Mouse (Mus musculus) forebrain, embryonic 12.5 days (tissue): ENCODE data around the gene Sytl3. TPM values are rescaled to one million over a fixed set of nuclear protein-coding genes. Genes with fewer than 3 reads are reported as not detected.

Experiments used
- ATAC-seq: fragments of 200-750 bp; cut with Nextera tagmentation; 2 replicates; pipeline ENCODE4 v1.8.0; 2017; ENCODE audit warnings: moderate TSS enrichment; ENCODE audit not compliant: low FRiP score
- H3K27ac ChIP-seq: fragments of 300-500 bp; sonication (generic); 2 replicates; pipeline ENCODE4 v1.5.1; 2016; ENCODE audit warnings: mild to moderate bottlenecking
- H3K27me3 ChIP-seq: fragments of 300-500 bp; sonication (generic); 2 replicates; pipeline ENCODE4 v1.6.1; 2016; ENCODE audit warnings: mild to moderate bottlenecking
- H3K36me3 ChIP-seq: fragments of 300-500 bp; sonication (generic); replicated peaks from 2 replicates; pipeline ENCODE4 v1.6.1; 2016; ENCODE audit warnings: mild to moderate bottlenecking
- H3K4me1 ChIP-seq: fragments of 300-500 bp; sonication (generic); 2 replicates; pipeline ENCODE4 v1.6.1; 2016
- H3K4me2 ChIP-seq: fragments of 300-500 bp; sonication (generic); 2 replicates; pipeline ENCODE4 v1.6.1; 2016; ENCODE audit warnings: mild to moderate bottlenecking, moderate library complexity
- H3K4me3 ChIP-seq: fragments of 300-500 bp; sonication (generic); replicated peaks from 2 replicates; pipeline ENCODE4 v1.5.1; 2016; ENCODE audit warnings: mild to moderate bottlenecking
- H3K9ac ChIP-seq: fragments of 300-500 bp; sonication (generic); 2 replicates; pipeline ENCODE4 v1.6.1; 2016; ENCODE audit warnings: mild to moderate bottlenecking
- H3K9me3 ChIP-seq: fragments of 300-500 bp; sonication (generic); 2 replicates; pipeline ENCODE4 v1.6.1; 2016
- WGBS: fragments of 180-500 bp; shearing (Covaris S2); methylation state at CpG from one replicate; pipeline ENCODE4 v1.1.7; 2016; 5-methylcytosine and 5-hydroxymethylcytosine counted together
- polyA plus RNA-seq: library from polyadenylated mRNA; unstranded; fragments of >200 nt; fragmentation: Nextera tagmentation; extraction: Ambion mirVana; gene quantifications from 2 replicates; pipeline ENCODE4 v1.2.1, GENCODE M21; 2016

The Sytl3 gene
- polyA plus RNA-seq, 1 experiment from 2014 or later = 0.51 TPM

DNA sequence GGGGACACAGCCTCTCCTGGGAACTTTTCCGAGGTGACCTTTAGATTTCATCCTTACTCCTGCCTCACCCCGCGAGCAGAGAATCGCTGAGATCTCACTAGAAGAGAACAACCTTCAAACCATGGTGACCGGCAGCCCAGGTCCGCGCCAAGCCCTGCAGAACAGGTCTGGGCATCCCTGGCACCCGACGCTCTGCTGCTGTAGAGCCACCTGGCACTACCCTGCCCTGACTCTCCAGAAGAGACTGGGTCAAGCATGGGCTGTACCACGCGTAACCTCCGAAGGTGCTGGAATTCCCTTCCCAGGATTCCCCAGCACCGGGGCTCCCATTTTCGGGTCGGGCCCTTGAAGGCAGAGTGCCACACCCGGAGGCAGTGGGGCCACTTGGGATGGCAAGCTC is 99.0 kb downstream of the Sytl3 start:
- Histone ChIP-seq H3K9me3 (no peaks in the 10 kb centered on the region), H3K27me3 (no peaks in the 10 kb centered on the region), H3K36me3 (peaks cover 22% of the 10 kb centered on the region; the same call in 1 of the 2 replicates), H3K4me2 (no peak overlapping the region), H3K4me1 (peaks cover 19% of the 10 kb centered on the region), H3K27ac (no peak overlapping the region), H3K9ac (no peak overlapping the region), H3K4me3 (no peak overlapping the region)
- no peak for ATAC-seq
- WGBS = 93% methylated on average over 16 of the region's 16 CpGs

DNA sequence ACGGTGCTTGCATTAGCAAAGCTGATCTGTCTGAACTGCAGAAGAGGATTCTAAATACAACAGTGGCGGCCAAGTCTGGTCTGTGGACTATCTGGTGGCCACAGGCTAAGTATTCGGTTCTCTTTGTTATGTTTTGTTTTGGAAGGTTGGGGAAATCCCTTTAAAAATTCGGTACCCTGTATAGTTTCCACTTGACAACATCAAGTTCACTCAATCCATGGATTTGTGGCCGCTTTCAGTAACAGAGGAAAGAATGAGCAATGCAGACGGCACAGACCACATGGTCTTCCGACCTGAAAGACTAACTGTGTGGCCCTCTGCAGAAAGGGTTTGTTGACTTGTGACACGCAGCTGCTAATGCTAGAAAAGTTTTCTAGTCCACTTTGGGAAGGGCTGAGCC is 100.0 kb downstream of the Sytl3 start:
- ATAC-seq = no peak
- H3K36me3 ChIP-seq = peaks cover 17% of the 10 kb centered on the region; the same call in 1 of the 2 replicates
- H3K4me2 ChIP-seq = no peak overlapping the region
- WGBS = 60% methylated on average over 8 of the region's 8 CpGs
- peaks cover 28% of the 10 kb centered on the region for H3K4me1 ChIP-seq
- no peaks in the 10 kb centered on the region for H3K9me3 ChIP-seq
- no peak overlapping the region for H3K4me3 ChIP-seq
- no peak overlapping the region for H3K27ac ChIP-seq
- H3K9ac ChIP-seq = no peak overlapping the region
- no peaks in the 10 kb centered on the region for H3K27me3 ChIP-seq

- Histone ChIP-seq H3K36me3 (peaks cover 11% of the 10 kb centered on the region; the same call in 1 of the 2 replicates), H3K27me3 (no peaks in the 10 kb centered on the region), H3K27ac (no peak overlapping the region), H3K9me3 (no peaks in the 10 kb centered on the region), H3K4me2 (no peak overlapping the region), H3K4me3 (no peak overlapping the region), H3K9ac (no peak overlapping the region), H3K4me1 (peaks cover 37% of the 10 kb centered on the region)
- no peak for ATAC-seq
- WGBS = 31% methylated on average over 9 of the region's 9 CpGs
Measured at GRCm38 (mm10) chr17:6759717-6760292, 100.9 kb downstream of the Sytl3 start.

- no peaks in the 10 kb centered on the region for H3K36me3 ChIP-seq
- no peak overlapping the region for H3K9ac ChIP-seq
- H3K9me3 ChIP-seq = no peaks in the 10 kb centered on the region
- peaks cover 53% of the 10 kb centered on the region for H3K4me1 ChIP-seq
- H3K4me2 ChIP-seq = 0 out of 2 replicates have a peak overlapping the region, but pooled peaks have one; percentile 13
- no peaks in the 10 kb centered on the region for H3K27me3 ChIP-seq
- peak; percentile 69 for ATAC-seq
- H3K27ac ChIP-seq = peak overlapping the region; percentile 74
- 20% methylated on average over 7 of the region's 7 CpGs for WGBS
- no peak overlapping the region for H3K4me3 ChIP-seq
Measured at GRCm38 (mm10) chr17:6763513-6764226, 104.8 kb downstream of the Sytl3 start.

- WGBS = 62% methylated on average over 7 of the region's 7 CpGs
- Histone ChIP-seq H3K9ac (no peak overlapping the region), H3K4me2 (no peak overlapping the region), H3K9me3 (no peaks in the 10 kb centered on the region), H3K36me3 (no peaks in the 10 kb centered on the region), H3K4me3 (no peak overlapping the region), H3K27ac (peak overlapping the region; percentile 68; the same call in 1 of the 2 replicates), H3K4me1 (peaks cover 51% of the 10 kb centered on the region), H3K27me3 (no peaks in the 10 kb centered on the region)
- ATAC-seq = no peak
Measured at GRCm38 (mm10) chr17:6764227-6764593, 105.3 kb downstream of the Sytl3 start.

- H3K9ac ChIP-seq = no peak overlapping the region
- no peaks in the 10 kb centered on the region for H3K27me3 ChIP-seq
- ATAC-seq = no peak
- H3K9me3 ChIP-seq = no peaks in the 10 kb centered on the region
- H3K36me3 ChIP-seq = no peaks in the 10 kb centered on the region
- no peak overlapping the region for H3K4me2 ChIP-seq
- H3K4me1 ChIP-seq = peaks cover 49% of the 10 kb centered on the region
- WGBS = 83% methylated on average over 4 of the region's 4 CpGs
- no peak overlapping the region for H3K27ac ChIP-seq
- no peak overlapping the region for H3K4me3 ChIP-seq
Measured at GRCm38 (mm10) chr17:6764730-6765129, 105.8 kb downstream of the Sytl3 start.

DNA sequence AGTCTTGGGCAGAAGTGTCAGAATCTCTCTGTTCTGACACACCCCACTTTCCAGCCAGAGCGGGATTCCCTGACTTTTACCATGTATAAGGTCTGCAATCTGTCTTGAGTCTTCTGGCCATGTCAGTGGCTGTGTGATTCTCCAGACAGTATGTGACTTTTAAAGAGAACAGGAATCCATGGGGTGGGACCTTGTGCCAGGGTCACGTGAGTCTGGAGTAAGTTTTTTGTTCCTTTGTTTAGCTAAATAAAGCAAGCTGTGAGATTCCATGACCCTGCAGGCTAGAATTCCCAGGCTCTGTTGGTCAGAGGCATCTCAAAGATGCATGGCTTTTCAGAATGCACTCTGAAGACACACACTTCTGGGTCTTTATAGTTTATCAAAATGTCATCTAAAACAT is 107.0 kb downstream of the Sytl3 start:
- Histone ChIP-seq H3K27ac (no peak overlapping the region), H3K4me2 (no peak overlapping the region), H3K36me3 (no peaks in the 10 kb centered on the region), H3K9ac (no peak overlapping the region), H3K9me3 (no peaks in the 10 kb centered on the region), H3K27me3 (no peaks in the 10 kb centered on the region), H3K4me3 (no peak overlapping the region), H3K4me1 (peaks cover 43% of the 10 kb centered on the region)
- 30% methylated on average over 2 of the region's 2 CpGs for WGBS
- ATAC-seq = no peak

- 90% methylated on average over 4 of the region's 4 CpGs for WGBS
- no peak for ATAC-seq
Measured at GRCm38 (mm10) chr17:6766823-6767222, 107.9 kb downstream of the Sytl3 start.

DNA sequence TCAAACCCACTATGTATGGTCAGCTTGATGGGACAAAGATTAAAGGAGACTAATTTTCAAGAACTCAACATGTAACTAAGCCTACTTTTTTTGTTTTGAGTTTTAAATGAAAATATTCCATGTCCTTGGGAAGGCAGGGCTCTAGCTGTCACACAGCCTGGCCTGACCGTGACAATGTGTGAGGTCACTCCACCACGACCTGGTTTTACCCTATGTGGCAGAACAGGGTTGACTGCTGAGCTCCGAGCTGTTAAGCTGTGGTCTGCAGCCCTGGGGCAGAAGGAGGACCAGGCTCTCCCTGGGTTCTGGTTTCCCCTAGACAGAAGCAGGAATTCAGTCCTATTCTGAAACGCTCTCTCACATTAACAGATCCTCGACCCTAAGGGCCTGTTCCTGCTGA is 108.9 kb downstream of the Sytl3 start:
- H3K36me3 ChIP-seq = no peaks in the 10 kb centered on the region
- H3K4me2 ChIP-seq = no peak overlapping the region
- peaks cover 39% of the 10 kb centered on the region for H3K4me1 ChIP-seq
- H3K9me3 ChIP-seq = no peaks in the 10 kb centered on the region
- WGBS = 77% methylated on average over 5 of the region's 5 CpGs
- no peak overlapping the region for H3K9ac ChIP-seq
- H3K27ac ChIP-seq = no peak overlapping the region
- ATAC-seq = no peak
- no peaks in the 10 kb centered on the region for H3K27me3 ChIP-seq
- no peak overlapping the region for H3K4me3 ChIP-seq

More at GRCm38 (mm10) chr17:6766823-6767222, 107.9 kb downstream of the Sytl3 start:
- H3K4me1 ChIP-seq = peaks cover 43% of the 10 kb centered on the region
- H3K9ac ChIP-seq = no peak overlapping the region
- H3K27me3 ChIP-seq = no peaks in the 10 kb centered on the region
- H3K4me3 ChIP-seq = no peak overlapping the region
- no peak overlapping the region for H3K4me2 ChIP-seq
- H3K27ac ChIP-seq = no peak overlapping the region
- H3K9me3 ChIP-seq = no peaks in the 10 kb centered on the region
- no peaks in the 10 kb centered on the region for H3K36me3 ChIP-seq

- peaks cover 33% of the 10 kb centered on the region for H3K4me1 ChIP-seq
- H3K36me3 ChIP-seq = no peaks in the 10 kb centered on the region
- H3K4me3 ChIP-seq = no peak overlapping the region
- H3K9me3 ChIP-seq = no peaks in the 10 kb centered on the region
- H3K4me2 ChIP-seq = no peak overlapping the region
- no peaks in the 10 kb centered on the region for H3K27me3 ChIP-seq
- ATAC-seq = no peak
- no peak overlapping the region for H3K27ac ChIP-seq
- WGBS = 89% methylated on average over 5 of the region's 5 CpGs
- no peak overlapping the region for H3K9ac ChIP-seq
Measured at GRCm38 (mm10) chr17:6768301-6768788, 109.5 kb downstream of the Sytl3 start.

- ATAC-seq = no peak
- Histone ChIP-seq H3K36me3 (no peaks in the 10 kb centered on the region), H3K9ac (no peak overlapping the region), H3K4me2 (no peak overlapping the region), H3K4me1 (peaks cover 21% of the 10 kb centered on the region), H3K4me3 (no peak overlapping the region), H3K27ac (no peak overlapping the region), H3K9me3 (no peaks in the 10 kb centered on the region), H3K27me3 (no peaks in the 10 kb centered on the region)
- 71% methylated on average over 4 of the region's 4 CpGs for WGBS
Measured at GRCm38 (mm10) chr17:6769602-6770001, 110.7 kb downstream of the Sytl3 start.

DNA sequence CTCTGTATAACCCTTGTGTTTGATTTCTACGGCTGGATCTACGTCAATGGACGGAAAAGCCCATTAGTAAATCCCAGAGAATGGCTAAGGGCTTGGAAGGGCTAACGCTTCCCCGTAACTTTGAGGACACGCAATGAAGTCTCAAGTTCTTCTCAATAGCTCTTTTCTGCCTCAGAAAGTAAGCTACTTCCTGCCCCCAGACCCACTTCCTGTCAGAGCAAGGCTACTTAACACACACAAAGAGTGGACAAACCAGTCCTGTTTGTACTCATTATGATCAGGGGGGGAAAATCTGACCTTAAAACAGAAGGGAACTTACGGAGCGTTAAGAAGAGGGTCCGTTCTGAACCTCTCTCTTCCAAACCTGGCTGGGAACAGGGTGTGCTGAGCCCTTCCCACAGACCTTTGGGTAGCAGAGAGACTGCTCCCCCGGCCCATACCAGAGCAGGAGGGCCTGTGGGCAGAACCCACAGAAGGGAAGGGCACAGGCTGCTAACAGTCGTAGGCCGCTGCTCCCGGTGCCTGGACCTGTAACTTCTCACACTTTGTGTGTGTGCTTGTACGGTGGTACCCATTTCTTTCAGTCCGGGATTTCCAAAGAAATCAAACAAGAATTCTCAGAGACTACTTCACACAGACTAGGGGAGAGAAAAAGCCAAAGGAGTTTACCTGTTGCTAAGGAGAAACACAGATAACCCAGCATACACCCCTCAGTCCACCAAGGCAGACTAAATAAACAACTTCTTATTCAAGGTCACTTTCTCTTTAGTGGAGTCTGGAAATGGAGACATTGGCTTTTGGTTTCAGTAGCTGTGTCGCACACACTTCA is 113.0 kb downstream of the Sytl3 start:
- peaks cover 12% of the 10 kb centered on the region for H3K4me1 ChIP-seq

More for the DNA sequence above, 113.0 kb downstream of the Sytl3 start:
- no peak overlapping the region for H3K4me3 ChIP-seq
- no peak overlapping the region for H3K9ac ChIP-seq
- no peaks in the 10 kb centered on the region for H3K9me3 ChIP-seq
- H3K4me2 ChIP-seq = no peak overlapping the region
- no peaks in the 10 kb centered on the region for H3K36me3 ChIP-seq
- ATAC-seq = no peak
- 82% methylated on average over 16 of the region's 16 CpGs for WGBS
- no peaks in the 10 kb centered on the region for H3K27me3 ChIP-seq
- no peak overlapping the region for H3K27ac ChIP-seq
